Mouse (Mus musculus) MEL (cell line): ENCODE results near the gene Gm609.

Experiments used
- CHD1 ChIP-seq: IDR thresholded peaks from 2 replicates; pipeline ENCODE4 v1.6.1; 2012; ENCODE audit warnings: low read depth, mild to moderate bottlenecking, inconsistent platforms, low read length, improper control_type of control experiment
- CTCF ChIP-seq, 3 experiments: IDR thresholded peaks in 2 of 3; conservative IDR thresholded peaks in 1 of 3; 2 replicates each; pipeline ENCODE4 v1.5.1; 2011 to 2012; ENCODE audit warnings: low read length in 3 of 3, low read depth in 2 of 3, mild to moderate bottlenecking in 2 of 3, improper control_type of control experiment in 1 of 3, inconsistent platforms in 1 of 3, mixed read lengths in 1 of 3, moderate library complexity in 1 of 3; ENCODE audit not compliant: control insufficient read depth in 1 of 3, insufficient read depth in 1 of 3, poor library complexity in 1 of 3, severe bottlenecking in 1 of 3
- EP300 ChIP-seq, 2 experiments: IDR thresholded peaks; 2 replicates each; pipeline ENCODE4 v1.6.1; 2011; ENCODE audit warnings: improper control_type of control experiment in 2 of 2, low read length in 2 of 2, low read depth in 1 of 2, mild to moderate bottlenecking in 1 of 2
- ETS1 ChIP-seq: IDR thresholded peaks from 2 replicates; pipeline ENCODE4 v1.6.1; 2012; ENCODE audit warnings: low read depth, mild to moderate bottlenecking, inconsistent platforms, low read length, improper control_type of control experiment, moderate library complexity
- MEF2A ChIP-seq: IDR thresholded peaks from 2 replicates; pipeline ENCODE4 v1.6.1; 2014; ENCODE audit warnings: low read depth, mild to moderate bottlenecking, inconsistent platforms, low read length, improper control_type of control experiment; ENCODE audit not compliant: poor library complexity, insufficient replicate concordance, severe bottlenecking; ENCODE audit errors: extremely low read depth
- MYC ChIP-seq: IDR thresholded peaks from 2 replicates; pipeline ENCODE4 v1.6.1; 2011; ENCODE audit warnings: low read depth, mild to moderate bottlenecking, low read length, improper control_type of control experiment, moderate library complexity
- NRF1 ChIP-seq: IDR thresholded peaks from 2 replicates; pipeline ENCODE4 v1.6.1; 2014; ENCODE audit warnings: low read depth, mild to moderate bottlenecking, inconsistent platforms, low read length, improper control_type of control experiment, moderate library complexity; ENCODE audit not compliant: poor library complexity, insufficient read depth, severe bottlenecking
- POLR2A ChIP-seq, 2 experiments: IDR thresholded peaks; 2 replicates each; pipeline ENCODE4 v1.6.1; 2011 to 2012; ENCODE audit warnings: low read length in 2 of 2, mild to moderate bottlenecking in 2 of 2, control low read depth in 1 of 2, improper control_type of control experiment in 1 of 2, low read depth in 1 of 2, moderate library complexity in 1 of 2; ENCODE audit not compliant: control insufficient read depth in 1 of 2, insufficient read depth in 1 of 2, poor library complexity in 1 of 2
- POLR2AphosphoS5 ChIP-seq: IDR thresholded peaks from 2 replicates; pipeline ENCODE4 v1.6.1; 2012; ENCODE audit warnings: low read depth, borderline replicate concordance, mild to moderate bottlenecking, inconsistent platforms, low read length, moderate library complexity, mixed read lengths
- SIN3A ChIP-seq: IDR thresholded peaks from 2 replicates; pipeline ENCODE4 v1.6.1; 2012; ENCODE audit warnings: low read length, improper control_type of control experiment, inconsistent platforms
- TBP ChIP-seq: IDR thresholded peaks from 2 replicates; pipeline ENCODE4 v1.8.0; 2011; ENCODE audit warnings: low read depth, low read length, improper control_type of control experiment
- ZC3H11A ChIP-seq: IDR thresholded peaks from 2 replicates; pipeline ENCODE4 v1.6.1; 2012; ENCODE audit warnings: low read depth, mild to moderate bottlenecking, inconsistent platforms, low read length, improper control_type of control experiment

- TF ChIP-seq CTCF (IDR thresholded peaks at IDR 0.05 in 2 of 3, conservative IDR thresholded peaks at IDR 0.05 in 1 of 3; ENCODE audit: control insufficient read depth in 1 of 3, insufficient read depth in 1 of 3, low read depth in 2 of 3, low read length in 3 of 3, poor library complexity in 1 of 3, severe bottlenecking in 1 of 3) (no peak), POLR2AphosphoS5 (no peak), TBP (no peak), MYC (no peak), CHD1 (no peak), SIN3A (no peak), NRF1 (no peak), POLR2A (IDR thresholded peaks at IDR 0.05; ENCODE audit: control insufficient read depth in 1 of 2, insufficient read depth in 1 of 2, low read depth in 1 of 2, low read length in 2 of 2, poor library complexity in 1 of 2) (no peak), EP300 (IDR thresholded peaks at IDR 0.05; ENCODE audit: low read depth in 1 of 2, low read length in 2 of 2) (no peak), MEF2A (no peak), ETS1 (no peak), ZC3H11A (no peak)
These were observed 93.4 kb downstream of the Gm609 start for GRCm38 (mm10) chr16:45399411-45399810.
